Mouse (Mus musculus): ENCODE measurements around the gene Cela2a.
"Not testable (repeated sequence)": the region's sequence is repeated elsewhere in the genome, so short reads cannot be mapped to it uniquely, and the experiment has no call there.

Cela2a gene

GRCm38 (mm10) chr4:141797545-141797944 lies 28.4 kb downstream of the Cela2a start:
- no peak for DNase-seq (ENCODE audit: low spot score)

- no peak for DNase-seq (ENCODE audit: low spot score)
Observed at GRCm38 (mm10) chr4:141796954-141797353, 29.0 kb downstream of the Cela2a start.

DNA sequence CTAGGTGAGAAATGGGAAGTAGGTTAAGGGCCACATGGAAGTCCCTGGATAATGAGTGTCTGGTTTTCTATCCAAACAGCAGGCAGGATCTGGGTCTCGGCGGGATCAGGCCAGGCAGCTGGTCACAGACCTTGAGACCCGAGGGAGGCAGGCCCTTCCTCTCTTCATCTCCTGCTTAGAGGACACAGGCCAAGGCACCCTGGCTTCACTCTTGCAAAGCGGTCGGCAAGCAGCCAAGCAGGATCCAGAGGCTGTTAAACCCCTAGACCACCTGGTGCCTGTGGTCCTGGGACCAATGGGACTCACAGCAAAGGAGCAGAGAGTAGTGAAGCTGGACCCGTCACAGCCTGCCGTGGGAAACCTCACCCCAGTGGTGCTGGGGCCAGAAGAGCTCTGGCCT lies 29.6 kb downstream of the Cela2a start:
- no peak for DNase-seq (ENCODE audit: low spot score)

DNA sequence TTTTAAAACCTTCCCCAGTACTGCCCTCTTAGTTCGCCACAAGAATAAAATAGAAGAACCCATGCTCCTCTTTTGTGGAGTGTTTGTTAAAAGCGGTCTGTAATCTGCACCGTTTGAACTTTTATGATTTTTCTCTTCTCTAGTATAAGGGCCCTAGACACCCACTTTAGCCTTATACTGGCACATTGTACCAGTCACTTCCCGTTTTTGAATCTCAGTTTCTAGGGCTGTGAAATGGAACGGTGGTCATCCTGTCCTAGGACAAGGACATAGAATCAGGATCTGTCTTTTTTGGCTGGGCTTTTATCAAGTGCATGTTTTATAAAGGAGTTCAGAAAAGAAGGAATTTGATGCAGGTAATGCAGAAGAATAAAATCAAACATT lies 31.8 kb downstream of the Cela2a start:
- DNase-seq (ENCODE audit: low spot score) = no peak

GRCm38 (mm10) chr4:141793282-141794151 lies 32.4 kb downstream of the Cela2a start, which contains the start of gene Casp9:
Gene Casp9 (plus strand): TSS chr4:141793612.
- peak; percentile 99 for DNase-seq (ENCODE audit: low spot score)

DNA sequence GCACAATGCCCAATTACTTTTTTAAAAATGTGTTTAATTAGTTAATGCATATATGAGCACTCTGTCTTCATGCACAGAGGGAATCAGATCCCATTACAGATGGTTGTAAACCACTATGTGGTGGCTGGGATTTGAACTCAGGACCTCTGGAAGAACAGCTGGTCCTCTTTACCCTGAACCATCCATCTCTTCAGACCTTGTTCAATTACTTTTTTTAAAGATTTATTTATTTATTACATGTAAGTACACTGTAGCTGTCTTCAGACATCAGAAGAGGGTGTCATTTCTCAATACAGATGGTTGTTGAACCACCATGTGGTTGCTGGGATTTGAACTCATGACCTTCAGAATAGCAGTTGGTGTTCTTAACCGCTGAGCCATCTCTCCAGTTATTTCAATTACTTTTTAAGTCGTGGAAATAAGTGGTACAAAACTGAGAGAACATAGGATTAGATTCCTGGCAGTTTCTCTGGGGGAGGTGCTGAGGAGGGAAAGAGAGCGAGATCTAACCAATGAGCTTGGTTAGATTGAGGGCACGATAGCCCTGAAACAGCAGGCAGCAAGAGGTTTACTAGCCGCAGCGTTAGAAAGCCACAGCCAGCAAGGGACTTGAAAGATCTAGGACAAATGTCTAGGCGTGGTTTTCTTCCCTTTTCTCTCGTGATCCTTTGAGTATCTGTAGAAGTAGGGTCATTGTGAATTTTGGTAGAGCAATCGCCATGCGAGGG lies 33.2 kb downstream of the Cela2a start:
- DNase-seq (ENCODE audit: low spot score) = peak; percentile 18

DNA sequence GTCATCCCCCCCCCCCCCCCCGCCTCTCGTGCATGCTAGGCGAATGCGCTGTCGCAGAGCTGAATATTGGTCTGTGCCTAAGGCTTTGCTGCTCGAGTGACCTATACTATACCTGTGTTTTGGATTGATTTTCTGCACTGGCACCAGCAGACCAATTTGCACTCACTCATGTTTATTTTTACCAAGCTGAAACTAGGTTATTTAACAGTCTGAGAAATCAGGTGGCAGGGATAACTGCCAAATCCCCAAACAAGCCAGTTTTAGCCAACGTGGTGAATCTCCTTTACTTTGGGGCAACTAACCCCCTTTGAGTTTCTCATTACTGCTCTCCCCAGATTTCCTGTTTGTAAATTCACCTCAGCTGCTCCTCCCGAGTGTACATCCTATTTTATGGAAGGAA lies 34.0 kb downstream of the Cela2a start:
- DNase-seq (ENCODE audit: low spot score) = no peak

- no peak for DNase-seq (ENCODE audit: low spot score)
Observed at GRCm38 (mm10) chr4:141791486-141791885, 34.5 kb downstream of the Cela2a start.

DNA sequence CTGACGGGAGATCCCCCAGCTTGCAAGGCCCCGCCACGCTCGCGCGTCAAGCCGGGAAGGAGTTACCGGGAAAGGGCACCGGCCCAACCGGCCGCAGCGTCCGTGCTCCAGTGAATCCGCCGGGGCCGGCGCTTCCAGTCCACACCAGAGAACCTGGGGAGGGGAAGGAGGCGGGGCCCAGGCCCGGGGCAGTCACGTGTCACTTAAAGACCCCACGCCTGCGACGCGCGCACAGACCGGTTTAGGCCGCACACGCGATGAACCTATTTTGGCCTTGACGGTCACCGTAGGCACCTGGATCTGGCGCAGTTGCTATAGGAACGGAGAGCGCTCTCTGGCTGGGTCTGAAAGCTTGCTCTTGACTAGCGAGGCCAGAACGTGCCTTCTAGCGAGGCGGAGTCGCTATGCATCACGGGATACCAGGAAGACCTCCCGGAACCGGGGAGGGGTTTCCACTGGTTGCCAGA lies 35.4 kb downstream of the Cela2a start, which contains the start of gene Dnajc16:
Gene Dnajc16 (minus strand): TSS at position 408 of the 467 bp plus-strand sequence.
- peak; percentile 97 for DNase-seq (ENCODE audit: low spot score)

GRCm38 (mm10) chr4:141789564-141790218 lies 36.3 kb downstream of the Cela2a start:
- DNase-seq (ENCODE audit: low spot score) = no peak

DNA sequence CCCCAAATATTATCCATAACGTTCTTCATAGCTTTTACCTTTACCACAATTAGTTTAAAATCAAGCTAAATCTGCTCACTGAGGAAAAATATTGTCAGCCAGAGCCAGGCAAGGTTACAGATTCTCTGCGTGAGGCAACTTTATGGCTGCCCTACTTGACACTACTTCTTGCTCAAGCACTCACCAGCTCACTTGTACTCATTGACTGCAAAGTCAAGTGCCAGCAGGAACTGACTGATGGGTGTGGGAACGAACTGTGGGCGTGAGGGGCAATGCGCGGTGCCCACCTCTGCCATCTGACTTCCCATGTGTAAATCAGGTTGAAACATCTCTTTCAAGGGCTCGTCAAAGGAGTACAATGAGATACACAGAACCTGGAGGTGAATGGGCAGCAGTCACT lies 38.5 kb downstream of the Cela2a start:
- no peak for DNase-seq (ENCODE audit: low spot score)

DNA sequence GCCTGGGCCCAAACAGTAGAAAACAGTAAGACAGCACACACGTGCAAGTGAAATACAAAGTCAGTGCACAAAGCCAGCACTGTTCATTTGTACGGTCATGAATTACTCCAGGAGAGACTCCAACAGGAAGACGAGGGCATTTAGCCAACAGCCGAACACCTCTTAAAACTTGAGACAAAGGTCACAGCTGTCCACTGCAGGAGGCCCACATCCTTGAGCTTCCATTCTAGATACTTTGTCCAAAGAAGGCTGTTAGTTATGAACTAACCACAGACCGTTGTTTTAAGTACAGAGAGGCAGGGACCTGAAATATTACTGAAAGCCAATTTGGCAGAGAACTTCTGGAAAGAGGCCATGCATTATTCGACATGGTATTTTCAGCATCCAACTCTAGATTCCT lies 38.9 kb downstream of the Cela2a start:
- DNase-seq (ENCODE audit: low spot score) = no peak

DNA sequence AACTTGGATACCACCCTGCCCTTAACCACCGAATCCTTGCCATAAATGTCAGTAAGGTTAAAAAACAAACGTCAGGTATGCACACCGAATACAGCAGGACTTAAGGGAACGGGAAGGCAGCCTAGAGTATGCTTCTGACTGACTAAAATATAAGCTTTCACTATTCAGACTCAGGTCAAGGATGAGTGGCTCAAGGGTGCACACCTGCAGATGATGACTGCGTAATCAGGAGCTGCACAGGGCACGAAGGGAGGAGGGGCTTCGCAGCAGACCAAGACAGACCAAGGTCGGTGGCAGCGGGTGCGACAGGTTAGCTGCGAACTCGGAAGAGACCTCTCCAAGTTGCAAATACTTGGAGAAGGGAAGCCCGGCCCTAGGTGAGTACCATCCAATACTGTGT lies 39.8 kb downstream of the Cela2a start:
- no peak for DNase-seq (ENCODE audit: low spot score)

DNA sequence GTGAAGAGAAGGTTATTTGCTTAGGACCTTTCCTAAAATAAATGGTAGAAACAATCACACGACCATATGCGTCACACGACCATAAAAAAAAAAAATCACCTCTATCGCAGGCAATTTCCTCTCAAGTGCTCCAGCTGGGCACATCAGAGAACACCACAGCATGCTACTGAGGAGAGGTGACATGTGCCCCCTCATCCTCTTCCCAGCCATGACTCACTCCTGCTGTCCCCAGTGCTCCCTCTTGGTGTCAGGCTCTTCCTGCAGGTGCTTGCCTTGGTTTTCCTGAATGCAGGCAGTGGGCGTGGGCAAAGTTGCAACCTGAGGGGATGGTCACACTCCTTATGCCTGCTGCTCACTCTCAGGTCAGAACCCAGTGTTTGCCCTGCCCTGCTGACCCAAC lies 41.1 kb downstream of the Cela2a start:
- DNase-seq (ENCODE audit: low spot score) = no peak

DNA sequence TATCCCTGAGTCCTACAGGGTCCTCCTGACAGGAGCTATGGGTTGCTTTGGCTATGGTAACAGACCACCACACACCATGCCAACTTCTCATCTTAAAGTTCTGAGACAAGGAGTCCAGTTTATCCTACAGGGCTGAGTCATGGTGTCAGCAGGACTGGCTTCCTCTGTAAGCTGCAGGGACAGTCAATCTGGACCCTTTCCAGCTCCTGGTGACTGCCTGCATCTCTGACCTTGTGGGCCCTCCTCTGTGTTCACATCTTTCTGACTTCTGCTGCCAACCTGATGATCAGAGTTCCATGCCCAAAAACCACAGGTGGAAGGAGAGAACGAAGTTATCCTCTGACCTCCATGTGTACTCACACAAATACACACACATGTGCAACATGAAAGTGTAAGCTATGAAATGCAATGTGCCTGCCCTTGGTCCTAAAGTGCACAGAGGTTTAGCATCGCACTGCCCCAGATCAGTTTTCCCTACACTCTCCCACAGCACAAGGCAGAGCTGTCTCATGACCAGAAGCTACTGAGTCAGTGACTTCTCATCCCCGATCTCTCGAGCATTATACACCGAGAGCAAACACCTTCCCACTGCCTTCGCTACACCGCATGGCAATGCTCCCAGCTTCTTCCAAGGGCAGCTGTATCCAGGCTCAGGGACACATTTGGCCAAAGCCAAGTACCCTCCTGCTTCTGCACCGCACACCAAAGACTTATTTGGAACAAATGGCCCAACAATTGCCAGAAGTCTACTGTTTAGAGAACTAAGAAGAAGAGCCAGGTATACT lies 44.6 kb downstream of the Cela2a start:
- DNase-seq (ENCODE audit: low spot score) = no peak

DNA sequence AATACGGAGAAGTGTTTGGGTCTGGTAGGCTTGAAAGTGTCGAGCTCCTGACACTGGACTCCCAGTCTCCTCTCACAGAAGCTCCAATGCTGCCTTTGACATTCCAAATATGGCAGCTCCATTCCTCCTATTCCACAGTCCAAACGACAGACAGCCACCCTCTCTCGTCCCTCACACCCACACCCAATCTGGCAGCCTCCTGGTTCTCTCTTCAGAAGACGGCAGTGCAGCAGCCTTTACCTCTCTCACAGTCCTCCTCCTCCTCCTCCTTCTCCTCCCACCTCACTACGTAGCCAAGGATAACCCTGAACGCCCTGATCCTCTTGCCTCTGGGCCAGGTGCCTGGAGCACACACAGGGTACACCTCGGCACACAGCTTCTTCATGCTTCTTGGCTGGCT lies 46.1 kb downstream of the Cela2a start:
- no peak for DNase-seq (ENCODE audit: low spot score)

GRCm38 (mm10) chr4:141773019-141773418 lies 52.9 kb downstream of the Cela2a start:
- not testable (repeated sequence) for DNase-seq (ENCODE audit: low spot score)

GRCm38 (mm10) chr4:141771823-141772222 lies 54.1 kb downstream of the Cela2a start:
- no peak for DNase-seq (ENCODE audit: low spot score)

DNA sequence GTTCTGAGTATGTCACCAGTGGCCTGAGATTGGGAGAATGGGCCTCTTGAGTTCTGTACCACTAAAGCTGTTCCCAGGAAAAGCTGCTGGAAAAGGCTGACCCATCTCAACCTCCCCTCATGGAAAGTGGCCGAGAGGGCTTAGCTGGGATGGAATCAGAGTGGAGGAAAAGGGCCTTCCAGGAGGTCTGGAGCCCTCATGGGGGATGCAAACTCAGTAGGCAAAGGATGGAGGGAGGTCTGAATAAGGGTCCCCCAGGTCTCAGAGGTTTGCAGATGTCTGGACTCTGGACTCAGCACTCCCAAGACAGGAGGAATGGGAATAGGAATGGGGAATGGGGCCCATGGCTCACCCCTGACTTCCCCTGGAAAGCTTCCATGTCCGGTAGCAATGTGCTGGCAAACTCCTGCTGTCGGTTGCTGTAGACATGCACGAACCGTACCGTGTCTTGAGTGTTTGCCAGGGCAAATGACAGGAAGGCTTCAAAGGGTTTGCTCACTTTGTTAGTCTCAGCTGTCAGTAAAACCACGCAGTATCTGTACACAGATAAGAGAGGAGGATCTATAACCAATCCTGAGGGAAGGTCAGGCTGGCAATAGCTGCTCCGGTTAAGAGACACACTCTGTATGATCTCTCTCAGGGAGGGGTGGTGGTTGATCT lies 56.3 kb downstream of the Cela2a start:
- DNase-seq (ENCODE audit: low spot score) = no peak

DNA sequence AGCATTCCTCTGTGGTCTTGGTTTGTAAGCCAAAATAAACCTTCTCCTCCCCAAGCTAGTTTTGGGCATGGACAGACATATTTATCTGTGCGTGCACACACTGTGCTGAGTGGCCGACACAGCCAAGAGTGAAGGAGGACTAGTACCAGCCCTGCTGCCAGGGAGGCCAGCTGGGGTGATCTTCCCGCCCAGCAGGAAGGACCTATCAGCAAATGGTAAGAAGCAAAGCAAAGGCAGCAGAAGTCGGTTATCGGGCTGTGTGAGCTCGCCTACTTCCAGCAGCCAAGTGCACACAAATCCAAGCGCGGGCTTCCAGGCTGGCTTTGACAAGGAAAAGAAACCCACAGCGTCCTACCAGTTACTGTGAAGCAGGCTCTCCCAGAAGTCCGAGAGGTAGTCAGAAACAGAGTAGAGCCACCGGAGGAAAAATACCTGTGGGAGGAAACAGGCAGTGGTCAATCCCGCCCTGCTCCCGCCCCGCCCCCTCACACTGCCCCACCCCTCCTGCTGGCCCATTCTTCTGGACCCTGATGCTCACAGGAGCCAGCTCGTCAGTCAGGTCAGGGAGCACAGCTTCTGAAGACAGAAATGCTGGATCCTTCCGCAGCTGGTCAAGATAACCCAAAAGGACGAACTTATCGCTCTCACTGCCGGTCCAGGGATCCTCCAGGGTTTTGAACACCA lies 58.5 kb downstream of the Cela2a start:
- peak; percentile 53 for DNase-seq (ENCODE audit: low spot score)
